Mouse (Mus musculus) C2C12 (cell line): Measurements from ENCODE around the gene Zfp217.

ENCODE experiments used
- CEBPB ChIP-seq: IDR thresholded peaks from one replicate; pipeline ENCODE4 v1.6.1; 2011; ENCODE audit warnings: low read depth, mild to moderate bottlenecking, control low read depth, moderate library complexity
- CTCF ChIP-seq: IDR thresholded peaks from one replicate; pipeline ENCODE4 v1.5.1; 2011; ENCODE audit not compliant: control insufficient read depth, insufficient read depth, insufficient read length
- FOSL1 ChIP-seq: IDR thresholded peaks from one replicate; pipeline ENCODE4 v1.8.0; 2011; ENCODE audit warnings: mild to moderate bottlenecking, low read length; ENCODE audit not compliant: poor library complexity, insufficient read depth, severe bottlenecking
- MAX ChIP-seq: IDR thresholded peaks from one replicate; pipeline ENCODE4 v1.6.1; 2011; ENCODE audit warnings: mild to moderate bottlenecking, control low read depth
- MYOG ChIP-seq: IDR thresholded peaks from one replicate; pipeline ENCODE4 v1.6.1; 2011; ENCODE audit not compliant: control insufficient read depth, insufficient read length; ENCODE audit errors: extremely low read depth
- USF1 ChIP-seq: IDR thresholded peaks from one replicate; pipeline ENCODE4 v1.6.1; 2011; ENCODE audit warnings: low read depth, mild to moderate bottlenecking, control low read depth, moderate library complexity

- TF ChIP-seq MYOG (no peak), USF1 (no peak), CTCF (no peak), CEBPB (no peak), FOSL1 (no peak), MAX (no peak)
Observed at GRCm38 (mm10) chr2:170078442-170079017, 69.4 kb downstream of the Zfp217 start.
